Mouse (Mus musculus) E14TG2a.4 (cell line): ENCODE results near the gene Dnttip1.
A peak's percentile ranks its signal among the peaks of the same experiment; 100 is the strongest.

Experiments used
- H3K27me3 ChIP-seq: 2 replicates; pipeline ENCODE4 v1.6.1; 2014; ENCODE audit warnings: low read length, control low read depth; ENCODE audit not compliant: insufficient read depth
- H3K36me3 ChIP-seq: 2 replicates; pipeline ENCODE4 v1.6.1; 2014; ENCODE audit warnings: low read length, control low read depth; ENCODE audit not compliant: insufficient read depth
- H3K4me1 ChIP-seq: replicated peaks from 2 replicates; pipeline ENCODE4 v1.6.1; 2014; ENCODE audit warnings: low read depth, low read length, control low read depth
- H3K4me3 ChIP-seq: replicated peaks from 2 replicates; pipeline ENCODE4 v1.5.1; 2014; ENCODE audit warnings: mild to moderate bottlenecking, low read length
- H3K9me3 ChIP-seq: 2 replicates; pipeline ENCODE4 v1.6.1; 2014; ENCODE audit warnings: low read length, control low read depth
- CTCF ChIP-seq: conservative IDR thresholded peaks from 2 replicates; pipeline ENCODE4 v1.5.1; 2014; ENCODE audit warnings: low read length
- NANOG ChIP-seq: IDR thresholded peaks from 2 replicates; pipeline ENCODE4 v1.6.1; 2014; ENCODE audit warnings: borderline replicate concordance, low read length, mixed read lengths
- POU5F1 ChIP-seq: IDR thresholded peaks from 2 replicates; pipeline ENCODE4 v1.6.1; 2014; ENCODE audit warnings: low read length, borderline replicate concordance

Dnttip1 gene

GRCm38 (mm10) chr2:164781876-164782275 is 36.1 kb downstream of the Dnttip1 start:
- Histone ChIP-seq H3K4me1 (peaks cover 36% of the 10 kb centered on the region), H3K4me3 (no peak overlapping the region), H3K27me3 (peaks cover 46% of the 10 kb centered on the region), H3K36me3 (no peaks in the 10 kb centered on the region), H3K9me3 (no peaks in the 10 kb centered on the region)
- TF ChIP-seq CTCF (no peak), POU5F1 (no peak), NANOG (no peak)

- Histone ChIP-seq H3K4me3 (no peak overlapping the region), H3K9me3 (no peaks in the 10 kb centered on the region), H3K27me3 (peaks cover 26% of the 10 kb centered on the region), H3K4me1 (peaks cover 46% of the 10 kb centered on the region), H3K36me3 (peaks cover 7% of the 10 kb centered on the region)
- TF ChIP-seq CTCF (peak; percentile 63), NANOG (no peak), POU5F1 (no peak)
These were observed 38.3 kb downstream of the Dnttip1 start for GRCm38 (mm10) chr2:164783926-164784581.

- Histone ChIP-seq H3K27me3 (peaks cover 20% of the 10 kb centered on the region), H3K9me3 (no peaks in the 10 kb centered on the region), H3K4me1 (peaks cover 48% of the 10 kb centered on the region), H3K36me3 (peaks cover 9% of the 10 kb centered on the region), H3K4me3 (peak overlapping the region; percentile 88)
- TF ChIP-seq POU5F1 = no peak
- no peak for TF ChIP-seq NANOG
- no peak for TF ChIP-seq CTCF
These were observed 39.2 kb downstream of the Dnttip1 start for GRCm38 (mm10) chr2:164784869-164785420.

- peak within 1 kb of the TSS; percentile 88 for H3K4me3 ChIP-seq
- H3K9me3 ChIP-seq = no peaks in the 10 kb centered on the region
- TF ChIP-seq CTCF = no peak
- no peak for TF ChIP-seq POU5F1
- TF ChIP-seq NANOG = no peak
- H3K27me3 ChIP-seq = peaks cover 20% of the 10 kb centered on the region
- peaks cover 55% of the 10 kb centered on the region for H3K4me1 ChIP-seq
- H3K36me3 ChIP-seq = peaks cover 16% of the 10 kb centered on the region
These were observed 40.0 kb downstream of the Dnttip1 start, which contains the start of gene Snx21 for GRCm38 (mm10) chr2:164785481-164786387. TSS of gene Snx21 (plus strand) at chr2:164785823.

- Histone ChIP-seq H3K4me3 (peak overlapping the region; percentile 88), H3K27me3 (peaks cover 20% of the 10 kb centered on the region), H3K4me1 (peaks cover 62% of the 10 kb centered on the region), H3K36me3 (peaks cover 23% of the 10 kb centered on the region), H3K9me3 (no peaks in the 10 kb centered on the region)
- TF ChIP-seq NANOG (no peak), POU5F1 (no peak), CTCF (no peak)
These were observed 40.7 kb downstream of the Dnttip1 start for GRCm38 (mm10) chr2:164786388-164786885.

- Histone ChIP-seq H3K9me3 (no peaks in the 10 kb centered on the region), H3K27me3 (peaks cover 20% of the 10 kb centered on the region), H3K4me3 (no peak overlapping the region), H3K4me1 (peaks cover 68% of the 10 kb centered on the region), H3K36me3 (peaks cover 29% of the 10 kb centered on the region)
- TF ChIP-seq POU5F1 = no peak
- TF ChIP-seq CTCF = no peak
- no peak for TF ChIP-seq NANOG
These were observed 41.2 kb downstream of the Dnttip1 start for GRCm38 (mm10) chr2:164787032-164787431.

- Histone ChIP-seq H3K9me3 (no peaks in the 10 kb centered on the region), H3K4me3 (no peak overlapping the region), H3K4me1 (peaks cover 75% of the 10 kb centered on the region), H3K36me3 (peaks cover 36% of the 10 kb centered on the region), H3K27me3 (peaks cover 17% of the 10 kb centered on the region)
- TF ChIP-seq POU5F1 (no peak), NANOG (no peak), CTCF (no peak)
These were observed 42.0 kb downstream of the Dnttip1 start for GRCm38 (mm10) chr2:164787779-164788178.

GRCm38 (mm10) chr2:164788411-164788810 is 42.6 kb downstream of the Dnttip1 start:
- peaks cover 82% of the 10 kb centered on the region for H3K4me1 ChIP-seq
- TF ChIP-seq POU5F1 (no peak), NANOG (no peak), CTCF (no peak)
- H3K4me3 ChIP-seq = peak overlapping the region; percentile 27
- H3K27me3 ChIP-seq = peaks cover 17% of the 10 kb centered on the region
- no peaks in the 10 kb centered on the region for H3K9me3 ChIP-seq
- peaks cover 43% of the 10 kb centered on the region for H3K36me3 ChIP-seq
